Mouse (Mus musculus) c-Kit-positive CD71-positive TER-119-positive erythroid progenitor cells, embryonic 14.5 days (primary cell): ENCODE measurements around the gene Chpf.

ENCODE experiments used
- DNase-seq: peaks from one replicate; pipeline ENCODE4 v3.0.0-alpha.2; 2013; ENCODE audit warnings: low spot score

Gene Chpf

DNA sequence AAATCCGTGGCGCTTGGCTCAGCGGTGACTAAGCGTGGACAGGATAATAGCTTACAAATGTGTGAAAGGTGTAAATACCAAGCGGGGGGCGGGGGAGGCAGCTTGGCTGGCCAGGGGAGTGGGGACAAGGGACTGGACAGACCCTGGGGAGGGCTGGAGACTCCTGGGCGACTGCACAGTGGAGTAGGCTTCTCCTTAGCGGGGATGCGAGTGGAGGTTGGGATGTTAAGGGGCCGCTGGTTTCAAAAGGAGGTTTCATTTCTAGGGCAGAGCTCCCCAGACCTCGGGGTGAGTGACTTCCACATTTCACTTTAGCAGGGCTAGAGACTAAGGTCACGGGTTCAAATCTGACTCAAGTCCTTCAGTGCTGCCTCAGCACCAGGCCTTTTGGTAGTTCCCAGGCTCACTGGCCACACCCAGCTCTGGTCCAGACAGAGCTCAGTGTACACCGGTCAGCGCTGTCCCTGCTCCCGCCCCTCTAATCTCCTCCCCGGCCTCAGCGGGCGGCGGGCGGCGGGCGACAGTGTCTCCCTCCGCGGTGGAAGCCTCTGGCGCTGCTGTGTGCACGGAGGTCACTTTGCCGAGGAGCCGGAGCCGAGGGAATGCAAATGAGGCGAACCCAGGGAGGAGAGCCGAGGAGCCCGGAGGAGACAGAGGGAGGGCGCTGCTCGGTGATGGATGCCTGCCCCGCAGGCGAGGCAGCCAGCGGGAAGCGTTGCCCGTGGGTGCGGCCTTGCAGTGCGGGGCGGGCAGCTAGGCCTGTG lies 20.9 kb downstream of the Chpf start:
- no peak for DNase-seq

DNA sequence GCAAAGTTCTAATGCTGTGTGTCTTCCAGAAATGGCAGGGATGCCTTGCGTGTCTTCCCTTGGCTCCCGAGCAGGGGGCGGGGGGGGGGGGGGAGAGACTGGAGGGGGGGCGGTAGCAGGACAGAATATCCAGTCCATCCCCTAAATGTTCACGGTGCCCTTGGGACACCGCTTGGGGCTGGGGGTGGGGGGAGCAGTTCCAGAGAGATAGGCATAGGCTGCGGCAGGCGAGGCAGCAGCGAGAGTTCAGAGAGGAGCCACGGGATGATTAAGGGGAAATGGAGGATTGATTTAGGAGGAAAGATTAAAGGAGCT lies 21.4 kb downstream of the Chpf start:
- no peak for DNase-seq

DNA sequence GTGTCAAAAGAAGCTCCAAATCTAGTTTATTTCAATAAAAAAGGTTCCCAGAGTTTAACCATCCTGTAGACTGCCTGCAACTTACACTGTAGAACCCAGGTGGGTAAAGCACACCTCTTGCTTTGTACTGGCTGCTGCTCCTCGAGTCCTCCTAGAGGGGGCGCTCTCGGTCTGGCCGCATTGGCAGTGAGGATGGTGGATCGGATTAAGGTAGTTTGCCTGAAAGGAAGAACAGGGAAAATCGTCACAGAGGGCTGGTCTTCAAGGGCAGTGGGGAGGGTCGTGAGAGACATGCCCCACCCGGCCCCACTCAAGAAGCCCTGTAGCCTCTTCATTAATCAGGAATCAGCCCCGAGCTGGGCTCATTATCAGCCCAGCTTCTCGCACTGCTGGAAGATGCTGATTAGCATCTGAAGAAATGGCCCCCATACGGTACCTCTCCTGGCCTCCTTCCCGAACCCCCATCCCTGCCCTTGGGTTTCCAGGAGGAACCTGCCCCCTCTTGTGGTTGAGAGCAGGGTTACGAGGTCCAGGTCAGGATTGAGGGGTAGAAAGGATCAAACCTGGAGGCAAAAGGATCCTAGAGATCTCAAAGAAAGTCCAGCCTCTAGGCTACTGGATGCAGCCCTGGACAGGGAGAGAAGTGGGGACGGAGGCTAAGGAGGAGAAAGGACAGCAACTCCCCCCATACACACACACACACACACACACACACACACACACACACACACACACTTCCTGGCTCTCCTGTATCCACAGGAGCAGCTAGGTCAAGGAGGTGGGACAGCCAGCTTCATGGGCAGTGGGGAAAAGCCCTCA lies 22.2 kb downstream of the Chpf start:
- DNase-seq = no peak

DNA sequence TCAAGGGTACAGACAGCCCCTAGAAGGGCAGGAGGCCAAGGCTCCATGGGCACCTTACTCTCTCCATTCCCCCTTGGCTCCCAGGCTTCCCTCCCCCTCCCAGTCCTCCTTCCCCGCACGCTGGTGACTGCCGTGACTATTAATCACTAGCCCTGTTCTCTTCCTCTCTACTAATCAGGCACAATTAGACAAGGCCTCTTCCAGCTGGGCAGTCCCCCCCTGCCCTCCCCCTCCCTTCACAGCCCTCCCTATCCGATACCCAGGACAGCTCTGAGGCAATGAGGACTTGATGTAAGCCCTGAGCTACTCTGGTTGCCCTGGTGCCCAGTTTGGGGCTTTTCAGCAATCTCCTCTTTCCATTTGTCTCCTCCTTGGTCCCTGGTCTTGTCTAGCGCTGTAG lies 23.2 kb downstream of the Chpf start:
- DNase-seq = no peak

DNA sequence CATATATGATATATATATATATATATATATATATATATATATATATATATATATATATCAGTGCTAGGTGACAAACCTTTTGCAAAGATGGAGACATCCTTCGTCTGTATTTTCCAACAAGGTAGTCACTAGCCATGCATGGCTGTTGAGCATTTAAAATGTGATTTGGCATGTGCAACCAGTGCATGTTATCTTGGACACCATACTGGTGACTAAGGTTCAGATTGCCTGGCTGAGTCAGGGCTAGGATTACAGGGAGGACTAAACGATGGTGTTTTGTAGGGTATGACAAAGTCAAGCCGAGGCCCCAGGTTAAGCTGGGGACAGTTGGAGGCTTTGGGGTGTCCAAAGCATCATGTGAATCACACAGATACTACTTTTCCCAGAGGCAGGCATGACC lies 23.7 kb downstream of the Chpf start:
- DNase-seq = no peak

DNA sequence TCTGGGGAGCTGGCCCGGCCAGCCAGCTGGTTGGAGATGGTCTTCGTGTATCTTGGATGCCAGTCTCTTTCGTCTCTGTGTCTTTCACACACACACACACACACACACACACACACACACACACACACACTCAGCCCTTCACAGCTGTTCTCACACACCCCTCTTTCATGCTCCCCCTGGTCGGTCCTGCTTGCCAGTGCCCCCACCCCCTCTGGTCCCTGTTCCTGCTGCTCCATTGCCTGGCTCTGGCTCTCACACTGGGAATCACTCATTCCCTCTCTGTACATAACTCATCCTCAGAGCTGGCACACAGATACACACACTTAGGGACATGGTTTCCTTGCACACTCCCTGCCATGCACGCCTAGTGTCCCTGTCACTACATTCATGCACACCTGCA lies 27.2 kb downstream of the Chpf start:
- DNase-seq = no peak

DNA sequence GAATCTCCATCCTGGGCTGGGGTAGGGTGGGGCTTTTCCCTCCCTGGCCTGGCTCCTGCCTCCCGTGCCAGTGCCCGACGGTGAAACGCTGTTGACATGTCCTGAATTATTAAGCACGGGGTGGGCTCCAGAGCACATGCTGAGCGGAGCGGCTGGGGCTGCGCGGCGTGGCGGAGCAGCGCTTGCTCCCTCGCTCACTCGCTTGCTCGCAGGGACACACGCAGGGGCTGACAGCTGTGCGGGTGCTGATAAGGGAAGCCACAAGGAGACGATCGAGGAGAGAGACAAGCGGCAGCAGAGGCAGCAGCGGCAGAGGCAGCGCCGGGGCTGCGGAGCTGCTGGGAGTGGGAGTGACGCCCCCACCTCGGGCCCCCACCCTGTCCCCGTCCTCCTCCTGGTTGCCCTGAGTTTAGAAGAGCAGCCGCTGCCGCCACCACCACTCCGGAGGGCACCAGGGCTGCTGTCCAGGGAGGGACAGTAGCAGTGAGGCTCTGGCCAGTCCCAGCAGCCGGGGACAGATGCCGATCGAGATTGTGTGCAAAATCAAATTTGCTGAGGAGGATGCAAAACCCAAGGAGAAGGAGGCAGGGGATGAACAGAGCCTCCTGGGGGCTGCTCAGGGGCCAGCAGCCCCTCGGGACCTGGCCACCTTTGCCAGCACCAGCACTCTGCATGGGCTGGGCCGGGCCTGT lies 28.6 kb downstream of the Chpf start, which contains the start of gene Asic4:
Gene Asic4 (plus strand): TSS at position 123 of the 692 bp plus-strand sequence.
- DNase-seq = peak; percentile 66

DNA sequence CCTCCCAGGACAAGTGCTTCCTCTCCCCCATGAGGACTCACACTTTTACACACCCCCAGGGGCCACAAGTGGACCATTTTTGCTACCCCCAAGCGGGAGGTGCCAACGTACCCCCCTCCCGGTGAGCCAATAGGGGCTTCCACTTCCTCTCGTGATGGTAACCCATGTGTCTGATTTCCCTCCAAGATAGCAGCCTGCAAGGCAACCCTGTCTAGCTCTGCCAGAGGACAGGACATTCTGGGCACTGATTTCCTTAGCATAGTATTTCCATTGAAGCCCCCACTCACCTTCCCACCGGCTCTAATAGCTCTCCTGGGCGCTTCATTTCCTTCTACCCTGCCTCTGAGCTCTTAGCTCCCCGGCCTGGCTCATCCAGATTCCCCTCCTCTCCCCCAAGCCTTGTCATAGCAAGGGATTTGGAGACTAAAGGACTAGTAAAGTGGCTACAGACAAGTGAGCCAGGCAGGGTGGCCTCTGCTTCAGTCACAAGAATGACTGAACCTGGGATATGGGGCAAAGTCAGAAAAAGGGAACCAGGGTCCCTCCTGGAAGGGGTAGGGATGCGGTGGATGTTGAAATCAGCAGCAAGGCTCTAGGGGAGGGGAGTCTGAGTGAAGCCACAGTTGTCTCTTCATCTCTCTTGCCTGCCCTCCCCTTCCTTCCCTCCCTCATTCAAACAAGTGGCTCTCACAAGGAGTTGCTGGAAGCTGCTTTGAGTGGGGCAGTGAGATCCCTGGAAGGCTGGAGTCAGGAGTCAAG lies 29.6 kb downstream of the Chpf start:
- no peak for DNase-seq

DNA sequence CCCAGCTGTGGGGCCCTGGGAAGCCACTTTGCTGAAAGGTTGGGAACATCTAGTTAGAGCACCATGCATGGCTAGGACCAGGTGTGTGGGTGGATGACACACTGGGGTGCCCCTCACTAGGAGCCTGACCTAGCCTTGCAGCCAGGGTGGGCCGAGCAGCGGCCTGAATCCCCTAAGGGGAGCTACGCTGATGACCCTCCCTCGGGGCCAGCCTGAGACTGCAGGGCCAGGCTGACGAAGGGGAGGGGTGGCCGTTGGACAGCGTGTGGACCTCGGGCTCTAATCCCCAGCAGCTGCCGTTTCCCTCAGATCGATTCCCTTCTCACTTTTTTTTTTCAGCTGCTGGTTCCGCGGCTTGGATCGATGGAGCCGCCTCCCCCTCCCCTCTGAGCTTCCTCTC lies 30.2 kb downstream of the Chpf start:
- DNase-seq = no peak

DNA sequence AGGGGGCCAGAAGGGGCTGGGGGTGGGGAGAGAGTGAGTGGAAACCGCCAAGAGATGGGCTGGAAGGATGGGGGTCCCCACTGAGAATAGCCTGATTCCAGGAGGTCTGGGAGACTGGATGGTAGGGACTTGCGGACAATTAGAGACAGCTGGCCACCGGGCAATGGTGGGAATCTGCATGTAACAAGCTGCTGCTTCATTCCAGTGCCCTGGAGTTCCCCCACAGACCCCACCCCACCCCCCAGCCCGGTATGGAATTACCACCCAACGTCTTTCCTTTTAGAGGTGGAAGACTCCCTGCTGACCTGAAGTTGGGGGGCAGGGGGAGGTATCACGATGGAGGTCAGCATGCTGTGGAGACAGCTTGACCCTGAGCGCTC lies 31.1 kb downstream of the Chpf start:
- DNase-seq = no peak

DNA sequence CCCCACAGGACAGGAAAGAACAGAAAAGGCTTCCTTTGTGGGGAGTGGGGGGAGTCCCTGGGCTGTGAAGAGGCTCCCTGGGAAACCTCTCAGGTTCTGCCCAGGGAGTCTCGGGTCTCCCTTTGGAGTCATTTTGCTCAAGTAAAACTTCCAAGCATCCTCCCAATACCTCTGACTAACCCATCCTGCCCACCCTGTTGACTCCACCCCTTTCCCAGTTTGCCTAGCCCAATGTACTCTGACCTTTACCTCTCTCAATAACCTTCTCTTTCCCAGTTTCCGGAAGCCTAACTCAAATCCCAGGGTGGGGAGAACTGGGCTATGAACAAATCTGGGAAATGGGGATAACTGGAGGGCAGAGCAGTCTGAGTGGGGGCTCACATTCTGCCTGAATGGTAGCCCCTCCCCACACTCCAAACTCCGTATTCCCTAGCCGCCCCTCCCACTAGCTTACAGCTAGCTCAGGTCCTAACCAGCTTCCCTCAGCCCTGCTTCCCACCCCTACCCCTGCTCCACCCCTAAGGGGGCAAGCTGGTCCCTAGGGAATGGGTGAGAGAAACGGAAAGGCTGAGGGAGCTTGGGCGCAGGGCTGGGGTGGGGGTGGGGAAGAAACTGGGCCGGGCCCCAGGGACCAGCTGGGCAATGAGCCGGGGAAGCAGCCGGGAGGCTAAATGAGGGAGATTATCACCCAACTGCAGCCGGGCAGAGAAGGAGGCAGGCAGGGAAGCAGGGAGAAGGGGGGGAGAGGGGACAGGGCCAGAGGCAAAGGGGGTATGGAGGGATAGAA lies 31.6 kb downstream of the Chpf start:
- DNase-seq = no peak

DNA sequence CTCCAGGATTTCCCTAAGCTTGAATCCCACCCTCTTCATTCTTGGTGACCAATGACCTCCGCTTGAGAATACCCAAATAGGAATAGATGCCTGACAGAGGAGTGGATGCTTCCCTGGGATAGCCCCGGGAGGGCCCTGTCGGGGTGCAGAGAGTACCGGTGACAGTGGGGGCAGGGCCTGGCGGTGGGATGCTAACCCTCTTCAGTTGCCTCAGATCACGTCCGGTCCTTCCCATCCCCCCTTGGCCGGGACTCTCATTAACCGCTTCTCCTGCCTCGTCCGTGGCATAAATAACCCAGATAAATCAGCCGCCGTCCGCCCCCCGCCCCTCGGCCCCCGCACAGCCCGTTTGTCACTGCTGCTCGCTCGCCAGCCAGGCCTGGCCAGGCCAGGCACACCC lies 32.5 kb downstream of the Chpf start:
- DNase-seq = no peak

DNA sequence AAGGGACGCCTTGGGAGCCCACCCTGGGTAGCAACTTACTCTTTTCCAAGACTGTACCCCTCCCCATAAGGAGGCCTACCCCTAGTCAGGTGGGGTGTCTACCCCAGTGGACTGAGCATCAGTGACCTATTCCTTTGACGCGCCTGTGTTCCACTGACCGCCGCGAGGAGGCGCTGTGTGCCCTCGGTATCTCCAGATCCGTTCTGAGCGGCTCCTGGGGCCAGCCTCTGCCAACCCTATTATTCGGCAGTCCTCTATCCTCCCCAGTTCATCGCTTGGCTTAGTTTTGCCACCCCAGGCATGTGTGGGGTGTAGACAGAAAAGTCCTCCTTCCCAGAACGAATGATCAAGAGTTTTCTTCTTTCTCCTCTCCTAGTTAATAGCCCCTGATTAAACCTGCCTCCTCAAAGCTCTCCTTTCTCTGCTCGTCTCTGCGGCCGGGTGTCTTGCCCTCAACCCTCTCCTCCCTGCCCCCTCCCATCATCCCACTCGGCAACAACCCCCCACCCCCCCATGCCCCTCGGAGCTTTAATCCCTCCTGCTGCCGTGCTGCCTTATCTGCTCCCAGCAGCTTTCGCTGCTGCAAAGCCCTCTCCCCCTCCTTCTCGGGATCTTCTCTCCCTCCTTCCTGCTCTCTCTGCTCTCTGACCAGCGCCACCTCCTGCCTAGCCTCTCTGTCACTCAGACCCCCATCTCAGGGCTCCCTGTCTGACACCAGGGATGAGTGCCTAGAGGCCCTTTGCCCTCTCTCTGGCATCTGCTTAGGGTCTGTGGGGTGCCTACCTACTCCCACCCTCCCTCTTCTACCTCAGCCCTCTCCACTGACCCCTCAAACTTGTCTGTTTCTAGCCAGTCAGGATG lies 33.1 kb downstream of the Chpf start:
- DNase-seq = peak; percentile 78

DNA sequence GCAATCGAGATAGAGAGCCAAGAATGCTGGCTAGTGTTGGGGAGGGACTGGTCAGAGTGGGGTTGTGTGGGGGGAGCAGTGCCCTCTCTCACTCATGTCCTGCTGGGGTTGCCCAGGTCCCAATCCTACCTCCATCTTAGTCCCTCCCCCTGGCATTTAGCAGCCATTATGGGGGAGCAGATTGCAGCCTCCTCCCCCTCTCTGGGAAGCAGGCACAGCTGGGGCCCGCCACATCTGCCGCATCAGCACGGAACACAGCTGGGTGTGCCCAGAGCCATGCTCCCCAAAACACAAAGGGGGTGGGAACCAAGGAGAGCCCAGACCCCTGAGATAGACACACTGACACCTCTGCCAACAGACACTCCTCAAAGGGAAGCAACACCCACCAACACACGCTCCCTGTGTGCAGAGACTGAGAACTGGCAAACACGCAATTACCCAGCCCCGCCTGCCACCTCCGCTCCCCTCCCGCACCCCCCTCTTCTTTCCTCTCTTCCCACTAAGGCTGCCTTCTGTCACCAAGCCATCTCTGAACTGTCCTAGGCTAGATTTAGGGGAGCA lies 33.9 kb downstream of the Chpf start:
- DNase-seq = no peak

DNA sequence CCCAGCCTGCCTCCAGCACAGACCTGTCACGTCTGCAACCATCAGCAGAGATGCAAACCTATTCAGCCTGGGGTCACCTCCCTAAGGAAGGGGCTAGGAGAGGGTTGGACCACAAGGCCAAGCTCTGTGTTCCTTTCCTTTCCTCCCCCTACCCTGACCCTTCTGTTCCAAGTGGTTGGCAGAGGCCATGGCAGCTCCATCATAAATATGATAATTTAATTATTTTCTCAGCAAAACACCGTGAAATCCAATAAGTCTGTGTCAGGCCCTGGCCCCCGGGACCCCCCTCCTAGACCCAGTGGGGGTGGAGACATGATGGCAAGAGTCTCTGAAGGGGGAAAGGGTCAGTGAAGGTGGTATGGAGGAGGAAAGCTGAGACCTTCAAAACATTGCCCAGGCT lies 34.9 kb downstream of the Chpf start:
- DNase-seq = no peak

DNA sequence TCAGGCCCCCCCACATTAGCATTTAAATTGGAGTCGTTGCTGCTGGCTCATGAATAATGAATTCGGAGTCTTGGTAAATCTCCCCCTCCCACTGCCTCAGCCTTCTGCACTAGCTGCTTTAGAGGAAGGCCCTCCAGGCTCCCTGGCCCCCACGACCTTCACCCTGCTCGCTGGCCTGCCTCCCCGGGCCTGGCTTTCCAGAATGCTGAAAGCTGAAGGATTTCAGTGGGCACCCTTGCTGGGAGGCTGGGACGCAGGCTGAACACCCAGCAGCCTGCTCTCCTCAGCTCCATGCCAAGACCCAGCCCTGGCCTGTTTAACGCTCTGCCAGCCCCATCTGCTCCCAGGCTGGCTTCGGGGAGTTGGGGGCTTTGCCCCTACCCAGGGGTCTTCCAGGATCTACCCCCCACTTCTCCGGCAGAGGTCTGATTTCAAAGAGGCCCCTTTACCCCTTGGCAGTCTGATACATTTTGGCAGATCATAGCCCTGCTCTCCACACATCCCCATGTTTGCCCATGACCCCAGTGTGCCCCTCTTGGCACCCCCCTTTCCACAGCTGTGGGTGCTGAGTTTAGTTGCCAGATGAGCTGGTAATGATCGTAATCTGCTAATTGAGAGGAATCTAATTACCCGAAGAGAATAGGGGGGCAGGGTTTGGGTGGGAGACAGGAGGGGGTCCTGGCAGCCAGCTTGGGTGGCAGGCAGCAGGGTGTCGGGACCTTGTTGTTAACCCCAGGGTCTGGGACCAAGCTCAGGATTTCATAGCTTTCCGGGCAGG lies 35.7 kb downstream of the Chpf start:
- DNase-seq = no peak

DNA sequence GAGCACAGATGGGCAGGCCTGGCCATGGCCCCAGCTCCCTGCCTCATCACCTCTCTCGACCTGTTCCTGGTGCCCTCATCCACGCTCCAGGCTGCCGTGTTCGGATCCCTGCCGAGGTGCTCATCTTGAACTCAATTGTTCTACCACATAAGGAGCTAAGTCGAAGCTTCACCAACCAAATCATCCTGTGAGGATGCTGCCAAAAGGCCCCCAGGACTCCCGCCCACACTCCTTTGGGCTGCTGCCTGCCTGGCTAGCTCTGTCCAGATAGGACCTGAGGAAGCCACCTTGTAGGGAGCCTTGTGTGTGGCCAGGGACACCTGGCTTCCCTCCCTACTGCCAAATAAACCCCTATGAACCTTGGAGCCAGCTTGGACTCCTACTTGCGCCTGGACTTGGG lies 36.3 kb downstream of the Chpf start:
- DNase-seq = no peak

DNA sequence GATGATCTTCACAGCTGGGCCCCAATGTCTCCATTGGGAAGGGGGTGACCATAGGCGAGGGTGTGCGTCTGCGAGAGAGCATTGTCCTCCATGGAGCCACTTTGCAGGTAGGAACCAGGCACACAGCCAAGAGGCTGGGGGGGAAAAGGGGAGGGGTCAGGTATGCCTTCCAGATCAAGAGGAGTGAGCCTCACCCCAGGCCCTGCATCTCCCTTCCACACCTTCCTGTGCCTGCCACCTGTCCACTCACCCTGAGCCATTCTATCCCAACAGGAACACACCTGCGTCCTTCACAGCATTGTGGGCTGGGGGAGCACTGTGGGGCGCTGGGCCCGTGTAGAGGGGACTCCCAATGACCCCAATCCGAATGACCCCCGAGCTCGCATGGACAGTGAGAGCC lies 36.9 kb downstream of the Chpf start:
- DNase-seq = no peak

DNA sequence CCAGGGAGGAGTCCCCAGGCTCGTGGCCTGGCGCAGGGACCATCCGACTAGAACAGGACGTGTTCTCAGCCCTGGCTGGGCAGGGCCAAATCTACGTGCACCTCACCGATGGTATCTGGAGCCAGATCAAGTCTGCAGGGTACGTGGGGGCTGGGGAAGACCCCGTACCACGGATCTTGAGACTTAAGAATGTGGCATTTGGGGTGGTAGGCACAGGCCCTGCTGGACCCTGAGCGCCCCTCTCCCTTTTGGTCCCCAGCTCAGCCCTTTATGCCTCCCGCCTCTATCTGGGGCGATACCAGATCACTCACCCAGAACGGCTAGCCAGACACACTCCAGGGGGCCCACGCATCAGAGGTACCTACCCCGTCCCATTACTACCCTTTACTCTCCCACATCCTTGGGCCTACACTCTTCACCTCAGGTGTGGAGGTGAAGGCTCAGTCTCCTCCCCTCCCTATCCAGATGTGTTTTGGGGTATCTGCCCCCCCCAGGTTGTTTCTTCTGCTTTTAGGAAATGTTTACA lies 37.6 kb downstream of the Chpf start:
- no peak for DNase-seq
